Mouse (Mus musculus) hindbrain, embryonic 16.5 days (tissue): ENCODE measurements around the gene Srsf2. TPM values are rescaled to one million over a fixed set of nuclear protein-coding genes. Genes with fewer than 3 reads are reported as not detected.

Experiments
- ATAC-seq: fragments of 200-750 bp; cut with Nextera tagmentation; 2 replicates; pipeline ENCODE4 v1.8.0; 2017; ENCODE audit warnings: moderate TSS enrichment, moderate library complexity
- H3K27ac ChIP-seq: fragments of 300-500 bp; sonication (generic); 2 replicates; pipeline ENCODE4 v1.5.1; 2014; ENCODE audit warnings: low read depth, mild to moderate bottlenecking, control low read depth, low read length, moderate library complexity
- H3K27me3 ChIP-seq: fragments of 300-500 bp; sonication (generic); replicated peaks from 2 replicates; pipeline ENCODE4 v1.6.1; 2014; ENCODE audit warnings: low read length; ENCODE audit not compliant: control insufficient read depth, insufficient read depth
- H3K36me3 ChIP-seq: fragments of 300-500 bp; sonication (generic); 2 replicates; pipeline ENCODE4 v1.6.1; 2014; ENCODE audit warnings: mild to moderate bottlenecking, low read length, moderate library complexity, mixed read lengths; ENCODE audit not compliant: control insufficient read depth, insufficient read depth
- H3K4me1 ChIP-seq: fragments of 300-500 bp; sonication (generic); 2 replicates; pipeline ENCODE4 v1.6.1; 2014; ENCODE audit warnings: low read depth, low read length; ENCODE audit not compliant: control insufficient read depth, insufficient read depth
- H3K4me2 ChIP-seq: fragments of 300-500 bp; sonication (generic); 2 replicates; pipeline ENCODE4 v1.6.1; 2014; ENCODE audit warnings: mild to moderate bottlenecking, low read length, control low read depth, moderate library complexity
- H3K4me3 ChIP-seq: fragments of 300-500 bp; sonication (generic); 2 replicates; pipeline ENCODE4 v1.5.1; 2014; ENCODE audit warnings: mild to moderate bottlenecking, low read length, control low read depth, moderate library complexity
- H3K9ac ChIP-seq: fragments of 300-500 bp; sonication (generic); 2 replicates; pipeline ENCODE4 v1.6.1; 2014; ENCODE audit warnings: low read depth, mild to moderate bottlenecking, control low read depth, low read length, moderate library complexity
- H3K9me3 ChIP-seq: fragments of 300-500 bp; sonication (generic); 2 replicates; pipeline ENCODE4 v1.6.1; 2014; ENCODE audit warnings: mild to moderate bottlenecking, low read length, moderate library complexity; ENCODE audit not compliant: control insufficient read depth
- WGBS: fragments of 180-500 bp; shearing (Covaris S2); extraction: QIAGEN DNeasy Blood & Tissue Kit; methylation state at CpG from one replicate; pipeline ENCODE4 v1.1.7; 2014; 5-methylcytosine and 5-hydroxymethylcytosine counted together
- polyA plus RNA-seq: library from polyadenylated mRNA; unstranded; fragments of >200 nt; fragmentation: Nextera tagmentation; extraction: Ambion mirVana; gene quantifications from 2 replicates; pipeline ENCODE4 v1.2.1, GENCODE M21; 2015

The Srsf2 gene
- polyA plus RNA-seq, 1 experiment from 2014 or later, result 469 TPM

DNA sequence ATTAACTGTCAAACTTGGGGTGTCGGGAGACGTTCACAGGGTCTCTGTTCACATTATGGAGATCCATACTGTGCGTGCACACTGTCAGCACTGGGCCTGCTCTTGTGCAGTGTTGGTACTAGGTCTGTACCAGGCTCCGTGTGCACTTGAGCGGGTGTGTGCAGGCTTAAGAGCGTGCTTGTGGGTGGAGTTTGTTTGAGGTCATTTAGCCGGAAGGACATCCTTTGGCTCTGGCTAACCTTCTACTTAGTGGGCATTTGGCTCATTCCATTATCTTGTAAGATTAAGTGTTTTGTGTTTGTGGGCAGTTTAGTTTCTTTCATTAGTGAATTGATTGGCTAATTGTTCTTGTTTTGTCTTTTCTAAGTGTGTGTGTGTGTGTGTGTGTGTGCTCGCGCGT is 29.6 kb upstream of the Srsf2 start:
- Histone ChIP-seq H3K9ac (no peak overlapping the region), H3K36me3 (no peaks in the 10 kb centered on the region), H3K27me3 (no peaks in the 10 kb centered on the region), H3K4me3 (no peak overlapping the region), H3K9me3 (no peaks in the 10 kb centered on the region), H3K27ac (no peak overlapping the region), H3K4me2 (no peak overlapping the region), H3K4me1 (peaks cover 8% of the 10 kb centered on the region)
- WGBS, result 74% methylated on average over 10 of the region's 10 CpGs
- no peak for ATAC-seq

DNA sequence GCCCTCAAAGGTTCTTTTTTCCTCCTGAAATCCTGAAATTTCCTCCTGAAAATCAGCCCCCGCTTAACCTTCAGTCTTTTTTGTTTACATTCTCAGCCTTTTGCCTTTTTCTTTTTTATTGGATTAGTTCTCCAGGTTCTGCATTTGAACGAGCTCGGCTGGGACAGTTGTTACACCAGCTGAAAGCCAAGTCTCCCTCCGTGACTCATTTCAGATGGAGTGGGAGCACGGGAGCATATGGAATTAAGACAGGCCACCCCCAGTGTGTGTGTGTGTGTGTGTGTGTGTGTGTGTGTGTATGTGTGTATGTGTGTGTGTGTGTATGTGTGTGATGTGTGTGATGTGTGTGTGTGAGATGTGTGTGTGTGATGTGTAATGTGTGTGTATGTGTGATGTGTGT is 28.5 kb upstream of the Srsf2 start:
- no peaks in the 10 kb centered on the region for H3K9me3 ChIP-seq
- H3K27ac ChIP-seq, result no peak overlapping the region
- ATAC-seq, result no peak
- no peaks in the 10 kb centered on the region for H3K27me3 ChIP-seq
- no peak overlapping the region for H3K9ac ChIP-seq
- no peak overlapping the region for H3K4me3 ChIP-seq
- peaks cover 8% of the 10 kb centered on the region for H3K4me1 ChIP-seq
- WGBS, result 66% methylated on average over 5 of the region's 5 CpGs
- H3K4me2 ChIP-seq, result no peak overlapping the region
- no peaks in the 10 kb centered on the region for H3K36me3 ChIP-seq

DNA sequence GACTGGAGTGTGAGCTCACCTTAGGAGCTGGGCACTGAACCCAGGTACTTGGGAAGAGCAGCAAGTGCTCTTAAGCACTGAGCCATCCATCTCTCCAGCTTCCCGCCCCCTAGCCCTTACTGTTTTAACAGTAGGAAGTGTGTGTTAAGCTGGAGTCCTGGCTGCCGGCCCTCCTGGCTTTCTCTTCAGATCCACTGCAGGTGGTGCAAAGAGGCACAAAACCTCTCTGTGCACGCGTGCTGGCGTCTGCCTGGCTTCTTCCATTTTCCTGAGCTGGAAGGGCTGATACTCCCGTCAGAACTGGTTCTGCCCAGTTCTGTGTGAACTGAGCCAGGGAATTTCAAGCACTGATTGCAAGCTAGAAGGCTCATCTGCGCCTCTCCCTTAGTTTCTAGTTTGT is 27.9 kb upstream of the Srsf2 start:
- 63% methylated on average over 7 of the region's 7 CpGs for WGBS
- no peaks in the 10 kb centered on the region for H3K27me3 ChIP-seq
- H3K27ac ChIP-seq, result no peak overlapping the region
- no peaks in the 10 kb centered on the region for H3K9me3 ChIP-seq
- H3K4me3 ChIP-seq, result no peak overlapping the region
- peaks cover 5% of the 10 kb centered on the region for H3K4me1 ChIP-seq
- no peak overlapping the region for H3K9ac ChIP-seq
- no peak overlapping the region for H3K4me2 ChIP-seq
- no peak for ATAC-seq
- H3K36me3 ChIP-seq, result peaks cover 1% of the 10 kb centered on the region; the same call in 1 of the 2 replicates

DNA sequence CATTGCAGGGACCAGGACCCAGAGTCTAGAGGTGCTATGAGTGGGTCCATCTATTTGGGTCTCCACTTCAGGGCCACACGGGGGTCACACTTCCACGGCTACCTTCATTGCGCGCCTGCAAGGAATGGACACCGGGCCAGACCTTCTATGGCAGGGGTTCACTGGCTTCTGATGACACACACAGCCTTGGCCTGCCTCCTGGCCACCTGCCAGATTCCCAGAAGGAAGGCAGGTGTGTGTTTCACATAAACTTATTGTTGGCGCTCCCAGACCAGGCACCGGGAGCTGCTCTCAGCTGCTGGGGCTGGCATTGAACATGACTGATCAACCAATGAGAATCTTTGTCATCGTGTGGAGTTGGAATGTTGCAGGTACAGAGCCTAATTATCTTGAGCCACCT is 25.6 kb upstream of the Srsf2 start:
- Histone ChIP-seq H3K36me3 (peaks cover 18% of the 10 kb centered on the region), H3K27me3 (no peaks in the 10 kb centered on the region), H3K9me3 (no peaks in the 10 kb centered on the region), H3K4me1 (no peaks in the 10 kb centered on the region), H3K9ac (no peak overlapping the region), H3K4me2 (no peak overlapping the region), H3K4me3 (no peak overlapping the region), H3K27ac (no peak overlapping the region)
- 86% methylated on average over 8 of the region's 8 CpGs for WGBS
- no peak for ATAC-seq

DNA sequence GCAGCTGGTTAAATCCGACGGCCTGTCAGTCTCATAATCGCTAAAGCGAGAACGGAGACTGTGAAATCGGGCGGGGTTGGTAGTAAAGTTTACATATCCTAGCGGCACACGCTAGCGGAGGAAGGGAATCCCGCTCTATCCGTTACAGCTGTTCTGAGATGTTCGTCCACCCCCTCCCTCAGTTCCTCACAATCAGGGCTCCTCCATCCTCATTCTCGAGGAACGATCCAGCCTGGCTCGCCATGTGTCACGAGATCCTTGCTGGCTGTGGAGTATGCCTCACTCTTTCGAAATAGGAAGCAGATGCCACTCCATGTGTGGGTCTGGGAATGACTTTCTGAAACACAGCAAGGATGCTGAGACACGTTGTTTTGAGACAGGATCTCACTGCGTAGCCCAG is 21.1 kb upstream of the Srsf2 start:
- peaks cover 33% of the 10 kb centered on the region for H3K36me3 ChIP-seq
- no peak overlapping the region for H3K4me3 ChIP-seq
- no peak overlapping the region for H3K27ac ChIP-seq
- no peaks in the 10 kb centered on the region for H3K27me3 ChIP-seq
- 88% methylated on average over 20 of the region's 20 CpGs for WGBS
- H3K4me2 ChIP-seq, result no peak overlapping the region
- no peak for ATAC-seq
- no peak overlapping the region for H3K9ac ChIP-seq
- no peaks in the 10 kb centered on the region for H3K9me3 ChIP-seq
- H3K4me1 ChIP-seq, result no peaks in the 10 kb centered on the region

DNA sequence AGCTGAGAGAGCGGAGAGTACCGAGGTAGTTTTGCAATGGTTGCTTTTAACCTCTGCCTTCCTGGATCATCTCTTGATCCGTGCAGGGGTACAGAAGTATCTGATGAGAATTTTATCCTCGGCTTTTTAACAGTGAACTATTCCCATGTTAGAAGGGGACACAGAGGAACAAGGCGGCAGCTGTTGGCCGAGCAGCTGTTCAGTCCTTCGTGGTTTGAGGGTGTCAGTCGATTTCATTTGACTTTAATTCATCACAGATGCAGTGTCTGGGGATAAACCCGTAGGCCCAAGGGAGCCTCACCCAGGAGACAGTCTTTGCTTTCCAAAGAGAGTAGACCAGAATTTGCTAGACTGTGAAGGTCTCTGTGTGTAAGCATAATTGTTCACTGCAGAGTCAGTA is 18.6 kb upstream of the Srsf2 start:
- 93% methylated on average over 9 of the region's 9 CpGs for WGBS
- peaks cover 36% of the 10 kb centered on the region for H3K36me3 ChIP-seq

DNA sequence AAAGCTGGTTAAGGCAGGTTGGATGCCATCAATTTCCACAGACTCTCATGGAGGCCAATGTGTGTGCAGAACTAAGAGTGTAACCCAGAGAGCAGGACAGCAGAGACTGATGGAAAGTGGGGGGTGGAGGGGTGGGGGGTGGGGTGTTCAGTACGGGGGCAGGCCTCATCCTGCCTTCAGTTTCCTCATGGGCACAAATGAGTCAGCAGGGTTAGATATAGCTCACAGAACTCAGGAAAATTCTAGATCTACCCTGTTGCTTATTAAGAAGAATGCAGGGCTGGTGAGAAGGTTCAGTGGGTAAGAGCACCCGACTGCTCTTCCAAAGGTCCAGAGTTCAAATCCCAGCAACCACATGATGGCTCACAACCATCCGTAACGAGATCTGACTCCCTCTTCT is 16.7 kb upstream of the Srsf2 start:
- Histone ChIP-seq H3K9ac (no peak overlapping the region), H3K27me3 (no peaks in the 10 kb centered on the region), H3K36me3 (peaks cover 39% of the 10 kb centered on the region), H3K4me1 (no peaks in the 10 kb centered on the region), H3K27ac (no peak overlapping the region), H3K4me2 (no peak overlapping the region), H3K4me3 (no peak overlapping the region), H3K9me3 (no peaks in the 10 kb centered on the region)
- 87% methylated on average over 4 of the region's 4 CpGs for WGBS
- ATAC-seq, result no peak

More for the DNA sequence above, 18.6 kb upstream of the Srsf2 start:
- no peaks in the 10 kb centered on the region for H3K4me1 ChIP-seq
- no peak overlapping the region for H3K9ac ChIP-seq
- no peak overlapping the region for H3K27ac ChIP-seq
- H3K27me3 ChIP-seq, result no peaks in the 10 kb centered on the region
- no peak for ATAC-seq
- no peak overlapping the region for H3K4me2 ChIP-seq
- H3K4me3 ChIP-seq, result no peak overlapping the region
- no peaks in the 10 kb centered on the region for H3K9me3 ChIP-seq

DNA sequence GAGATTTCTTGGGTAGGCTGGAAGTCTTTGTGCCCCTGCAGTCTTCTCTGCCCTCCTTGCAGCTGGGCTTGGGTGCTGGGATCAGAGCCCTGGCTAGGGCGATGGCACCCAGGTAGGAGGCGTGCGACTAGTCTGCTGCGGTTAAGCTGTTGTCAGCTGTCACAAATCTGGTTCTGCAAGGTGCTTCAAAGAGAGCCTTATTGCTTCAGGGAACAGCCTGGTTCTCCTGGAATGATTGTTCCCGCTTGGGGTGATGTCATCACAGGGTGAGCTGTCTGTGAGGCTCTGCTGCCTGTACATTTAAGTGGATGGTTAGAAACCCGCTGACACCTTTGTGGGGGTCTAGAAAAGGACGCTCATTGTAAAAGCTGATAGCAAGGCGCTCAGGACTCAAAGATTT is 16.3 kb upstream of the Srsf2 start:
- ATAC-seq, result no peak
- Histone ChIP-seq H3K4me2 (no peak overlapping the region), H3K4me3 (no peak overlapping the region), H3K36me3 (peaks cover 35% of the 10 kb centered on the region), H3K4me1 (no peaks in the 10 kb centered on the region), H3K9me3 (no peaks in the 10 kb centered on the region), H3K27ac (no peak overlapping the region), H3K9ac (no peak overlapping the region), H3K27me3 (no peaks in the 10 kb centered on the region)
- 89% methylated on average over 8 of the region's 8 CpGs for WGBS

DNA sequence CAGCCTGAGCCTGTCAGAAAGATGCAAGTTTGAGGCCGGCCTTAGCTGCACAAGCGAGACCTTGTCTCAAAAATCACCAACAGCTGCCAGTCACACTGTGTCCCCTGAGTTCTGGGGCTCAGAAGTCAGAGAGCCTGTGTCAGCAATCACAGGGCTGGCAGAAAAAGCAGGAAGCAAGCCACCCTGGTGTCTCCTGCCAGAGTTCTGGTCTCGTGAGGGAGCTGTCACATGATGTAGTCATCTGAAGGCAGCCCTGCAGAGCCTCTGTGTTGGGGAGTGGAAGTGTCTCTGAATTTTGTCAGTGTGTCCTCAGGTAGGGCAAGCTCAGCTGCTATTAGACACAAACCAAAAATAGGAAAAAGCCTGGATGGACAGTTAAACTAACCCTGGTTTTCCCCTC is 15.2 kb upstream of the Srsf2 start:
- no peaks in the 10 kb centered on the region for H3K27me3 ChIP-seq
- no peak overlapping the region for H3K4me3 ChIP-seq
- no peak overlapping the region for H3K4me2 ChIP-seq
- no peak overlapping the region for H3K27ac ChIP-seq
- ATAC-seq, result no peak
- no peaks in the 10 kb centered on the region for H3K4me1 ChIP-seq
- 76% methylated on average over 3 of the region's 3 CpGs for WGBS
- H3K36me3 ChIP-seq, result peaks cover 27% of the 10 kb centered on the region
- H3K9me3 ChIP-seq, result no peaks in the 10 kb centered on the region
- no peak overlapping the region for H3K9ac ChIP-seq

DNA sequence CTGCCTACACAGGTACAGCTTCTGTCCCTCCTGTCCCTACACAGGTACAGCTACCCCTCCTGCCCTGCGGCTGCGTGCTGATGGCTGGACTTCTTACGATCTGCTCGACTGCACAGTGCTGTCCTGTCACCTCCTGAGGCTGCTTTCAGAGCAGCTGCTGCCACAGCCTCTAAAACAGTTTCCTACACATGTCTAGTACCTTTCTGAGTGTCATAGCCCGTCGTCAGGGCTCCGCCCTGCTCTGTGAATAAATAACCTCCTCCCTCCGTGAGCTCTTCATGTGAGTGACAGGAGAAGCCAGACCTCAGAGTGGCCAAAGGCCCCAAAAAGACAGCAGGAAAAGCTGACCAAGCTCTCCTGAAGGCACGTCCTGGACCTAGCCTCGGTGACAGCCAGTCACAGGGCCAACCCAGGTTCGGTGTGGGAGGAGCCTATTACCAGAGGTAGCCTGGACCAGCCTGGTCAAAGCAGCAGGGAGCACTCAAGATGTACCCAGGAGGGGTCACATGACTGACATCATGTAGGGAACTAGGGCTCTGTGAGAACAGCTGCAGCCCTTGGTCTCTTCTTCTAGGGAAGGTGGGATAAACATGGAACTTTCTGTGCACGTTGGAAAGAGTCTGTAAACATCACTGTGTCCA is 13.2 kb upstream of the Srsf2 start:
- no peak overlapping the region for H3K27ac ChIP-seq
- no peak overlapping the region for H3K4me3 ChIP-seq
- H3K36me3 ChIP-seq, result peaks cover 34% of the 10 kb centered on the region
- no peak for ATAC-seq
- H3K4me1 ChIP-seq, result no peaks in the 10 kb centered on the region
- H3K4me2 ChIP-seq, result no peak overlapping the region
- H3K9ac ChIP-seq, result no peak overlapping the region
- no peaks in the 10 kb centered on the region for H3K9me3 ChIP-seq
- no peaks in the 10 kb centered on the region for H3K27me3 ChIP-seq
- WGBS, result 82% methylated on average over 12 of the region's 12 CpGs
